Mouse (Mus musculus): ENCODE results near the gene Stxbp6.
"Not testable (repeated sequence)": the region's sequence is repeated elsewhere in the genome, so short reads cannot be mapped to it uniquely, and the experiment has no call there.

The Stxbp6 gene

GRCm38 (mm10) chr12:45056372-45056771, 18.1 kb downstream of the Stxbp6 start:
- DNase-seq (ENCODE audit: low read depth, low spot score), result no peak

GRCm38 (mm10) chr12:45053319-45053718, 21.2 kb downstream of the Stxbp6 start:
- DNase-seq (ENCODE audit: low read depth, low spot score), result no peak

- no peak for DNase-seq (ENCODE audit: low read depth, low spot score)
These were observed 21.6 kb downstream of the Stxbp6 start for GRCm38 (mm10) chr12:45052860-45053259.

- DNase-seq (ENCODE audit: low read depth, low spot score), result no peak
These were observed 24.6 kb downstream of the Stxbp6 start for GRCm38 (mm10) chr12:45049894-45050293.

GRCm38 (mm10) chr12:45047711-45048110, 26.8 kb downstream of the Stxbp6 start:
- DNase-seq (ENCODE audit: low read depth, low spot score), result not testable (repeated sequence)

- DNase-seq (ENCODE audit: low read depth, low spot score), result peak; percentile 26
These were observed 27.3 kb downstream of the Stxbp6 start for GRCm38 (mm10) chr12:45047172-45047571.

GRCm38 (mm10) chr12:45044581-45044980, 29.9 kb downstream of the Stxbp6 start:
- DNase-seq (ENCODE audit: low read depth, low spot score), result no peak

GRCm38 (mm10) chr12:45042591-45043091, 31.9 kb downstream of the Stxbp6 start:
- DNase-seq (ENCODE audit: low read depth, low spot score), result no peak

GRCm38 (mm10) chr12:45037496-45037895, 37.0 kb downstream of the Stxbp6 start:
- DNase-seq (ENCODE audit: low read depth, low spot score), result no peak

- no peak for DNase-seq (ENCODE audit: low read depth, low spot score)
These were observed 37.4 kb downstream of the Stxbp6 start for GRCm38 (mm10) chr12:45037091-45037490.

- DNase-seq (ENCODE audit: low read depth, low spot score), result no peak
These were observed 43.8 kb downstream of the Stxbp6 start for GRCm38 (mm10) chr12:45030681-45031080.

GRCm38 (mm10) chr12:45026347-45026746, 48.2 kb downstream of the Stxbp6 start:
- DNase-seq (ENCODE audit: low read depth, low spot score), result no peak

GRCm38 (mm10) chr12:45020018-45020417, 54.5 kb downstream of the Stxbp6 start:
- DNase-seq (ENCODE audit: low read depth, low spot score), result no peak

GRCm38 (mm10) chr12:45019059-45019822, 55.3 kb downstream of the Stxbp6 start:
- no peak for DNase-seq (ENCODE audit: low read depth, low spot score)

- peak; percentile 32 for DNase-seq (ENCODE audit: low read depth, low spot score)
These were observed 61.2 kb downstream of the Stxbp6 start for GRCm38 (mm10) chr12:45013246-45013756.

GRCm38 (mm10) chr12:45011436-45012089, 62.9 kb downstream of the Stxbp6 start:
- DNase-seq (ENCODE audit: low read depth, low spot score), result no peak

- no peak for DNase-seq (ENCODE audit: low read depth, low spot score)
These were observed 63.5 kb downstream of the Stxbp6 start for GRCm38 (mm10) chr12:45011006-45011405.

- no peak for DNase-seq (ENCODE audit: low read depth, low spot score)
These were observed 64.4 kb downstream of the Stxbp6 start for GRCm38 (mm10) chr12:45009984-45010611.

- no peak for DNase-seq (ENCODE audit: low read depth, low spot score)
These were observed 67.9 kb downstream of the Stxbp6 start for GRCm38 (mm10) chr12:45006569-45006968.

GRCm38 (mm10) chr12:45006049-45006448, 68.5 kb downstream of the Stxbp6 start:
- DNase-seq (ENCODE audit: low read depth, low spot score), result no peak

- DNase-seq (ENCODE audit: low read depth, low spot score), result no peak
These were observed 72.5 kb downstream of the Stxbp6 start for GRCm38 (mm10) chr12:45001996-45002395.

GRCm38 (mm10) chr12:44997422-44997821, 77.1 kb downstream of the Stxbp6 start:
- no peak for DNase-seq (ENCODE audit: low read depth, low spot score)
